Mouse (Mus musculus) forebrain, embryonic 15.5 days (tissue): ENCODE measurements at regions not wholly inside any gene's neighbourhood (a gene's known extent, or its start where the extent isn't known, plus 50 kb on each side); places are given as distances from the start of the nearest gene placed in this dataset.

Source experiments
- ATAC-seq: fragments of 200-750 bp; cut with Nextera tagmentation; replicated peaks from 2 replicates; pipeline ENCODE4 v1.8.0; 2017; ENCODE audit warnings: mild to moderate bottlenecking, moderate TSS enrichment, moderate library complexity
- H3K27ac ChIP-seq: fragments of 300-500 bp; sonication (generic); replicated peaks from 2 replicates; pipeline ENCODE4 v1.5.1; 2015; ENCODE audit warnings: mild to moderate bottlenecking, inconsistent platforms
- H3K27me3 ChIP-seq: fragments of 300-500 bp; sonication (generic); 2 replicates; pipeline ENCODE4 v1.6.1; 2015; ENCODE audit warnings: inconsistent platforms
- H3K36me3 ChIP-seq: fragments of 300-500 bp; sonication (generic); 2 replicates; pipeline ENCODE4 v1.6.1; 2015; ENCODE audit warnings: mild to moderate bottlenecking, inconsistent platforms
- H3K4me1 ChIP-seq: fragments of 300-500 bp; sonication (generic); 2 replicates; pipeline ENCODE4 v1.6.1; 2015; ENCODE audit warnings: inconsistent platforms
- H3K4me2 ChIP-seq: fragments of 300-500 bp; sonication (generic); replicated peaks from 2 replicates; pipeline ENCODE4 v1.6.1; 2015; ENCODE audit warnings: mild to moderate bottlenecking, inconsistent platforms
- H3K4me3 ChIP-seq: fragments of 300-500 bp; sonication (generic); 2 replicates; pipeline ENCODE4 v1.5.1; 2015; ENCODE audit warnings: mild to moderate bottlenecking, inconsistent platforms
- H3K9ac ChIP-seq: fragments of 300-500 bp; sonication (generic); replicated peaks from 2 replicates; pipeline ENCODE4 v1.6.1; 2015; ENCODE audit warnings: mild to moderate bottlenecking, inconsistent platforms
- H3K9me3 ChIP-seq: fragments of 300-500 bp; sonication (generic); 2 replicates; pipeline ENCODE4 v1.6.1; 2016; ENCODE audit warnings: inconsistent platforms
- WGBS: fragments of 180-500 bp; shearing (Covaris S2); methylation state at CpG from one replicate; pipeline ENCODE4 v1.1.7; 2015; ENCODE audit warnings: mixed read lengths; 5-methylcytosine and 5-hydroxymethylcytosine counted together

- Histone ChIP-seq H3K4me3 (no peak overlapping the region), H3K4me1 (no peaks in the 10 kb centered on the region), H3K9me3 (no peaks in the 10 kb centered on the region), H3K27ac (no peak overlapping the region), H3K9ac (no peak overlapping the region), H3K36me3 (no peaks in the 10 kb centered on the region), H3K4me2 (no peak overlapping the region), H3K27me3 (no peaks in the 10 kb centered on the region)
- no peak for ATAC-seq
- 82% methylated on average over 2 of the region's 2 CpGs for WGBS
Observed at GRCm38 (mm10) chr9:86240287-86240686, 224.5 kb downstream of the Ube2cbp start.

DNA sequence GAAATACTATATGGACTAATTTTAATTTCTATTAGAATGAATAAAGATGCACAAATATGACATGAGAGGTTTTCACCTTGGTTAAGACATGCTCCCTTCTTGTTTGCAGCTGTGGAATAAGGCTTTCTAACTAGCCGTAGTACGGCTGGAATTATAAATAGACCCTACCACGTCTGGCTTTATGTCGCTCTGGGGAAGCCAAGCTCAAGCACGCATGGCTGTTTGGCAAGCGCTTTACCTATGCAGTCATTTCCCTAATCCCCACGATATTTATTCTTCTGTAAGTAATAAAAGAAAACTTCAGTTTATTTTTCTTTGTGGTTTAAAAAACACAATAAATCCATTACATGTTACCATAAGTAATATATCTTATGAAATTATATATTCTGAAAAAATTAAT, 223.9 kb downstream of the Ube2cbp start:
- Histone ChIP-seq H3K27me3 (no peaks in the 10 kb centered on the region), H3K4me3 (no peak overlapping the region), H3K36me3 (no peaks in the 10 kb centered on the region), H3K4me2 (no peak overlapping the region), H3K9me3 (no peaks in the 10 kb centered on the region), H3K27ac (no peak overlapping the region), H3K4me1 (no peaks in the 10 kb centered on the region), H3K9ac (no peak overlapping the region)
- ATAC-seq, result no peak
- WGBS, result 70% methylated on average over 7 of the region's 7 CpGs

GRCm38 (mm10) chr9:86250197-86250596, 214.6 kb downstream of the Ube2cbp start:
- Histone ChIP-seq H3K4me2 (no peak overlapping the region), H3K36me3 (no peaks in the 10 kb centered on the region), H3K27me3 (no peaks in the 10 kb centered on the region), H3K4me1 (no peaks in the 10 kb centered on the region), H3K27ac (no peak overlapping the region), H3K9ac (no peak overlapping the region), H3K9me3 (no peaks in the 10 kb centered on the region), H3K4me3 (no peak overlapping the region)
- ATAC-seq, result no peak
- WGBS, result 93% methylated on average over 3 of the region's 3 CpGs

DNA sequence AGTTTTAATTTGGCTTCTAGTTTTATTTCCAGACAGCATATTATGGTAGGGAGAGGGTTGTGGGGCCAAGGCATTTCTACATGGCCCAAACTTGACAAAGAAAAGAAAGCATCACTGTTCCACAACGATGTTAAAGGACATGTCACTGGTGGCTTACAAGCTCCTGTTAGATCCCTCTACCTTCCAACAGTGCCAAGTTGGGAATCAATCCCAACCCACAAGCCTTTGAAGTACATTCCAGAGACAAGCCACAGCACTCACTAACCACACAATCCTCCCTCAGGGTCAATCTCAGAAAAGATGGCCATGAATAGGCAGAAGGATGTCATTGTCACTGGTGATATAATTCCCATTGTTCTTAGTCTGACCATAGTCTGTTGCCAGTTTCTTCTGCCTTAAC, 213.4 kb downstream of the Ube2cbp start:
- H3K9ac ChIP-seq, result no peak overlapping the region
- no peaks in the 10 kb centered on the region for H3K9me3 ChIP-seq
- no peak overlapping the region for H3K4me2 ChIP-seq
- H3K27ac ChIP-seq, result no peak overlapping the region
- H3K4me3 ChIP-seq, result no peak overlapping the region
- ATAC-seq, result no peak
- H3K4me1 ChIP-seq, result no peaks in the 10 kb centered on the region
- 79% methylated on average over 1 of the region's 1 CpGs for WGBS
- no peaks in the 10 kb centered on the region for H3K36me3 ChIP-seq
- H3K27me3 ChIP-seq, result no peaks in the 10 kb centered on the region
